Mouse (Mus musculus): Measurements from ENCODE around the gene Ttc9b.

The Ttc9b gene

GRCm38 (mm10) chr7:27644471-27644870 is 9.2 kb upstream of the Ttc9b start:
- no peak for DNase-seq

- no peak for DNase-seq
Measured at GRCm38 (mm10) chr7:27646516-27646915, 7.2 kb upstream of the Ttc9b start.

DNA sequence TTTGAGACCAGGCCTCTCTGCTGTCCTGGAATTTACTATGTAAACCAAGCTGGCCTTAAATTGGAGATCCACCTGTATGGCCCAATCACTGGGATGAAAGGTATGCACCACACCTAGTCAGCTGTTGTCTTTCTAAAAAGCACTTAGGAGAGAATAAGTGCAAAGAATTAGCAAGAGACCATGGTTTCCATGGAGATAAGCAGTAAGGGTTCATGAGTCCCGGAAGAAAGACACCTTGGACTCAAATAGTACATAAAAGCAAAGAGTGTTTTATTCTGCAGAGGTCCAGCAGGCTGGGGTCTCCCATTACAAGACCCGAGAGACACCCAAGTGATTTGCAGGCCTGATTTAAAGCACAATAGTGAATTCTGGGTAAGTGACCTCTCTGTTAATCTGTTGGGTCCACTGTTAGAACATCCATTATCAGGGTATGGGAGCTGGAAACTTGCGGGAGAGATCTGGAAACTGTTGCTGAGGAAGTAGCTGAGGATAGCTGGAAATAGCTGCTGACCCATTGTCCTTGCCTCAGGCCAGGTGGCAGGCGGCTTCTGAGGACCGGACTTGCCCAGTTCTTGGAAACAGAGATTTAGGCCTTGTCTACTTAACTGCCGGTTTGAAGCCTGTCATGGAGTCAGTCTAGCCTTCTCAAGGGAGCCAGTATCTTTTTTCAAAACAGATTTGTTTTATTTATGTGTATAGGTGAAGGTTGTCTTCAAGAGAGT is 6.3 kb upstream of the Ttc9b start:
- no peak for DNase-seq

DNA sequence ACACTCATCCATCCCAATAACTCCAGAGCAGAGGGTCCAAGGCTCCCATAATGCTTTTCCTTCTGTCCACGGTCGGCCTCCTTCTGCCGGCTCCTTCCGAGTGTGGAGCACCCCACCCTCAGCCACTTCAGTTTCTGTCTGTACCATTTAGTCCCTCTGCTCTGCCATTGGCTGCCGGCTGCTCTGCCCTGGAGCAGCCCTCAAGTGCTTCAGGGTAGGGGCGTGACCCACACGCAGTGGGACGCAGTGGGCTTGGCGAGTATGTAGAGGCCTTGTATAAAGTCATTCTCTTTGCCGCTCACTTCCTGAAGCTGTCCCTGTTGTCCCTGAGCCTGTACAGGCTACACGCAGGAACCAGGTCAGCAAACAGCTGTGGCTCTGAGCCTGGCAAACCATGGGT is 4.0 kb upstream of the Ttc9b start:
- no peak for DNase-seq

- DNase-seq, result peak; percentile 76 to 87
Measured at GRCm38 (mm10) chr7:27650949-27651348, 2.8 kb upstream of the Ttc9b start.

GRCm38 (mm10) chr7:27654607-27655276 is 1.0 kb downstream of the Ttc9b start:
- DNase-seq, result peak; percentile 33 to 78

DNA sequence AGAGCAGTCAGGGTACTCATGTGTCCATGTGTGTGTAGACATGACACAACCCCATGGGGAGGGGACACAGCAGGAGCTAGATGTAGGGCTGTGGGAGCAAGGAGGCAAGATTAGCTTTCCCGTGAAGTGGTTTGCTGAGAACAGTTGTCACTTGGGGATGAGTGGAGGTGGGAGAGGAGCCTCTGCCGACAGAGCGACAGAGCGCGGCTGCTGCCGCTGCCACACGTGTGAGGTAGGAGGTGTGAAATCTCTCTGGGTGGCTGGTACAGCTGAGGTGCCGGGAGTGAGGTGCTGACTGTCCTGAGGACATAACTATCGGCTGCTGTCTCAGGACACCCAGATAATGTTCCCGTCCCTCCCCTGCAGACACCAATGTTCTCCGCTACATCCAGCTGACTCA is 1.8 kb downstream of the Ttc9b start:
- no peak for DNase-seq

DNA sequence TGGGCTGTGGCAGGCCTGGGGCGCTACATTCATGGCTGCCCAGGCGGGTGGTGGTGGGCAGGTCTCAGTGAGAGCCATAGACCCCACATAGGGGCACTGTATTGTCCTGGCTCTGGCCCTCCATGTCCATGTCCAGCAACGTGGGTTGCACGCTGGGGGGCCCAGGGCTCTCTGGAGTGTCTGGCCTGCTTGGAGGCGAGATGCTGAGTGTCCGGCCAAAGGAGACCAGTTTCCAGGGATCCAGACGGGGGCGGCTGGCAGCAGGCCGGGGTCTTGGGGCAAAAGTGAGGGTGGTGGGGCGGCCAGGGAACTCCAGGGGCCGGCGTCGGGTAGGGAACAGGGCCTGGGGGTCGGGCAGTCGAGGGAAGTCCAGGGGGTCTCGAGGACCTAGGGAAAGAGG is 2.9 kb downstream of the Ttc9b start:
- DNase-seq, result no peak

DNA sequence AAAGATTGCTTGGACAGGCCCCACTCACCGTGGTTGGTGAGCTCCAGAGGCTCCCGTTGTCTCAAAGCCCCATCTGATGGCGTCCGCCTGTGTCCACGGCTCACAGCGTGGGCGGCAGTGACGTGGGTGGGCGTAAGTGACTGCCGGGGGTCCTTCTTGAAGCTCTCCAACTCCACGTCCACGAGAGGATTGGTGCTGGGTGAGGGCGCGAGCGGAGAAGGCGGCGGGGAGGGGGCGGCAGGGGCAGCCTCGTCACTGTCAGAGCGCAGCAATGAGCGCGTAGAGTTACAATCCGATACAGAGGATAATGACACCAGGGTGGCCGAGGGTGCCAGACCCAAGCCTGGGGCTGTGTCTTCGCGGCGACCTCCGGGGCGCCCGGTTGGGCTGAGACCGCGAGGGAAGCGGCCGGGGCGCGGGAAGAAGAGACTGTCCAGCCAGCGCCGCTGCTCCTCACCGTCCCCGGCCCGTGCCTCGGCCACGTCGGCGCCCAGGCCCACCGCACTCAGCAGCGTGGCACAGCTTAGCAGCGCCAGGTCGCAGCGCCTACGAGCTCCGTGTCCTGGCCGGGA is 4.2 kb downstream of the Ttc9b start:
- no peak for DNase-seq

- no peak for DNase-seq
Measured at GRCm38 (mm10) chr7:27658712-27659663, 5.3 kb downstream of the Ttc9b start.

GRCm38 (mm10) chr7:27662038-27662437 is 8.3 kb downstream of the Ttc9b start:
- DNase-seq, result no peak

DNA sequence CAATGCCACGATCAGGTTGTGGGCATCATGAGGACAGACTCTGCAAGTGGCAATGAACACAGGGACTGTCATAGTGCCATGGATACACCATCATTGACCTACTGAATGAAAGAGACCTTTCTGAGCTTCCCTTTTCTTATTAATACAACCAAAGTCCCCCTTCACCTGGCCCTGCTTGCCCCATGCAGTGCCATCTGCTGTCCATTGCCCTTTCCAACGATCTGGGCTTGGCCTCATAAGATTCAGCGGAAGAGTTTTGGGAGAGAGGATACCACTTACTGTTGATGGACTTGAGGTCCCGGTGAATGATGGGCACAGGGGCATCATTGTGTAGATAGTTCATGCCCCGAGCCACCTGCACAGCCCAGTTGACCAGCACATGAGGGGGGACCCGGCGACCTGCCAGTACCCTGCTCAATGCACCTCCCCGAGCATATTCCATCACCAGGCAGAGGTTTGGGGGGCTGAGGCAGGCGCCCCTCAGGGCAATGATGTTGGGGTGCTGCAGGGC is 19.4 kb downstream of the Ttc9b start:
- no peak for DNase-seq

DNA sequence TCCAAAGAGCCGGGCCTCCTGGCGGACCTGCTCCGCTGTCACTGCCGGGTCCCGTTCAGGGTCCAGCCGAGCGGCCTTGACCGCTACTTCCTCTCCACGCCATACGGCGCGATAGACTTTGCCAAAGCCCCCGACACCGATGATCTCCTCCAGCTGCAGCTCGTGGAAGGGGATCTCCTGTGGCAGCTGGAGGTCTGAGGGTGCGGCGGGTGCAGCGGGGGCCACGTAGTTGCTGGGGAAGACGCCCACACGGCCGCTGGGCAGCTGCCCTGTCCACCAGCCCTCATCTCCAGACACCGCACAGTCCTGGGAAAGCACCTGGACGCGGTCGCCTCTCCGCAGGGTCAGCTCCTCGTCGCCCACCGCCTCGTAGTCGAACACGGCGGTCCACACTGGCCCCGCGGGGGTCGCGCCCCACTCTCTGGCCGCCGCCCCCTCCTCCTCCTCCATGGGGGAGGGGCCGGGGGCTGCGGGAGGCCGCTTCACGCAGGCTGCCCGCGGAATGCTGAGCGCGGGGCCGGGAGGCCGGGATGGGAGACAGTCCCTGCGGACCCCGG is 19.9 kb downstream of the Ttc9b start:
- peak in 1 of 2 experiments; percentile 34 for DNase-seq

GRCm38 (mm10) chr7:27674195-27674521 is 20.4 kb downstream of the Ttc9b start:
- no peak for DNase-seq

GRCm38 (mm10) chr7:27674522-27675221 is 21.0 kb downstream of the Ttc9b start, which contains the start of gene Map3k10:
TSS of gene Map3k10 (minus strand) at chr7:27674598.
- peak; percentile 94 to 97 for DNase-seq

- DNase-seq, result no peak
Measured at GRCm38 (mm10) chr7:27675222-27675612, 21.5 kb downstream of the Ttc9b start.

GRCm38 (mm10) chr7:27683218-27683617 is 29.5 kb downstream of the Ttc9b start:
- DNase-seq, result no peak

GRCm38 (mm10) chr7:27685220-27685619 is 31.5 kb downstream of the Ttc9b start:
- no peak for DNase-seq

DNA sequence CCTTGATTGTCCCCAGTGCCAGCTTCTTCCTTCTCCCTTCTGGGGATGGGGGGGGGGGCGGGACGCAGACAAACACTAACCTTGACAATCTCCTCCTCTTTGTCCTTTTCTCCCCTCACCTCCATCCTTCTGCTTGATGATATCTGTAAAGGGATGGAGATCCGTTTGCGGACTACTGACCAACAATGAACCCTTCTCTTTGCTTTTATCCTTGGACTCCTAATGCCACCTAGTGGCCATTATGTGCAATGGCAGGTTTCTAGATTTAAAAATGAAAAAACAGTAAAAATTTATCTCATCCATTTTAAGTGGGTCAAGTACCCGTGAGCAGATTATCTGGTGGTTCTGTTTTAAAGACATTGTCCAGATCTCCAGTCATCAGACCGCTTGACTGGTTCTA is 32.0 kb downstream of the Ttc9b start:
- peak in 1 of 2 experiments; percentile 17 for DNase-seq

DNA sequence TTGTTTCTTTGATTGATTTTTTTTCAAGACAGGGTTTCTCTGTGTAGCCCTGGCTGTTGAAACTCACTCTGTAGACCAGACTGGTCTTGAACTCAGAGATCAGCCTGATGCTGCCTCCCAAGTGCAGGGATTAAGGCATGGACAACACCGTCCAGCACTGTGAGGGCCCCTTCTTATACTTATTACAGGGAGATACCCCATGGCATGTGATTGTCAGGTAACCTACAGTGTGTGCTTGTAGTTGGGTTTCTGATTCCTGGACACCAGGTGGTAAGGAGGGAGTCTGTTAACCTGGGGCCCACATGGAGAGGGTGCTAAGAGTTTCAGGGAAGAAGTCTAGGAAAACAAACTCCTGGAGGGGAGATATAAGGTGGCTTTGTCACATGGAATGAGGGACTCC is 33.3 kb downstream of the Ttc9b start:
- DNase-seq, result no peak

DNA sequence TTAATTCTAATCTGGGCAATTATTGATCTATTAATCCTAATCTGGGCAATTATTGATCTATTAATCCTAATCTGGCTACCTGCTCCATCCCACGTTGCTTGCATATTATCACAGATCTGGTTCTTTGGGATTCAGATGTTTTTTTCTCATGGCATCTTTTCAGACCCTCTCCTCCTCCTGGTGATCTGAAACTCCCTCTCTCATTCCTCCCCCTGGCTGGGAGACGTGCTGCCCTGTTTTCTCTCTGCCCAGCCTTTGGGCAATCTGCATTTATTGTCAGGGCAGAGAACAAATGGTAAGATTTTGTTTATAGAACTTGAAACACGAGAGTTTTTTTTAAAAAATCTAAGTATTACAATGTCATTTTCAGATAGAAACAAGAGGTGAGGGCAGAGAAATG is 34.1 kb downstream of the Ttc9b start:
- no peak for DNase-seq

DNA sequence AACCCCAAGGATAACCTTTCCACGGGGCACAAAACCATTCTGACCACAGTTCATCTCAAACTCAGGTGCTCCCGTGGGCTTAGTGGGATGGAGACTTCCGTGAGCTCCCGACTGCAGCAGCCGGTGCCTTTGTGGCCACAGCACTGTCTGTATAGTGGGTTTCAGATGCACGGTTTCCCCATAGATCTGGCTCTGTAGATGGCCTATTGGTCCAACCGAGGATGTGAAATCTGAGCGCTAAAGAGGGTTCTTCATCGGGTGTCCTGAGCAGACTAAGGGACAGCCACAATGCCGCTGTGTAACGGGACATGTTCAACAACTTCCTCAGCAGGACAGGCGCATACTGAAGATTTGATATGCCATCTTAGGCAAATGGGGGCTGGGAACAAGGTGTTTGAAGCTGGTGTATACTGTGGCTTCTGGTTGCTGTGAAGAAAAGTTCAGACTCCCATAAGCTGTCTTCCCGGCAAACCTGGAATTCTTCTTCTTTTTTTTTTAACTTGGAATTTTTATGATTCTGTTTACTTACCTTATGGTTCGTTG is 34.6 kb downstream of the Ttc9b start:
- no peak for DNase-seq

All from kidney, postnatal 36 days (tissue).